Mouse (Mus musculus): ENCODE data around the gene Sox6.

Sox6 gene

DNA sequence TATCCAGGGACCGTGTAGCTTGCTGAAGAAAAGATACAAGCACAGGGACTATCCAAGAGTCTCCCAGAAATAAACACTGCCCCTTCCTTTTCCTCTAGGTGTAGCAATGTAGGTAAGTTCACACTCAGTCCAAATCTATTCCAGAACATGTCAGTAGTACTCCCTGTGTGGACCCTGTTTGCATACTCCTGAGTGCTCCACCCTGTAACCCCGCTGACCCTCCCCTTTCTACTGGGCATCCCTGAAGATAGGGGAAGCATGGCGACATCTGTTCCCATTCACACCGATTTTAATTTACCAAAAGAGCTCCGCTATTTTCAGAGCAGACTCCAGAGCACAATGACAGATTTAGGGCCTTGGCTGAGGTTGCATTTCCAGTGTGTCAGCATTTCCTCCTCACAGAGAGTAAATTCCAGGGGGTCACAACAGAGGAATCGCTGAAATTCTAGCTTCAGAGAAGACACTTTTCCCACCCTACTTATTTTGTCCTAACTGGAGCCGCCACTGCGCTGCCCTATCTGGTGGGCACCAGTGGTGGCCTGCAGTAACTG is 288.2 kb downstream of the Sox6 start:
- DNase-seq (ENCODE audit: low spot score): no peak

DNA sequence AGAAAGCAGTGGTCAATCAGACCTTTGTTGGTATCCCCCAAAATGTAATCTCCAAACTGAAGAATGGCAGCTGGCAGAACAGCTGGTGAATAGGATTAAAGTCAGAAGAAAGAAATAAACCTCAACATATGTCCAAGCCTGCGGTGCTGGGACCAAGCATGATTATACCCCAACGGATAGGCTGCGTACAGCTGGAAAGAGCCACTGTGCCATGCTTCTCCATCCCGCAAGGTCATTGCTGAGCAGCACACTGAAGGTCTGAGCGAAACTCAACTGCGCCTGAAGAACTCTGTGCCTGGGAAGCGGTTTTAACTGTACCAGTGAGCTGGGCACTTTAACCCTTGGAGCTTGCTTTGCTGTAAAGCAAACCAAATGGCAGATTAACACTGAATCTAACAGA is 291.1 kb downstream of the Sox6 start:
- DNase-seq (ENCODE audit: low spot score): no peak

DNA sequence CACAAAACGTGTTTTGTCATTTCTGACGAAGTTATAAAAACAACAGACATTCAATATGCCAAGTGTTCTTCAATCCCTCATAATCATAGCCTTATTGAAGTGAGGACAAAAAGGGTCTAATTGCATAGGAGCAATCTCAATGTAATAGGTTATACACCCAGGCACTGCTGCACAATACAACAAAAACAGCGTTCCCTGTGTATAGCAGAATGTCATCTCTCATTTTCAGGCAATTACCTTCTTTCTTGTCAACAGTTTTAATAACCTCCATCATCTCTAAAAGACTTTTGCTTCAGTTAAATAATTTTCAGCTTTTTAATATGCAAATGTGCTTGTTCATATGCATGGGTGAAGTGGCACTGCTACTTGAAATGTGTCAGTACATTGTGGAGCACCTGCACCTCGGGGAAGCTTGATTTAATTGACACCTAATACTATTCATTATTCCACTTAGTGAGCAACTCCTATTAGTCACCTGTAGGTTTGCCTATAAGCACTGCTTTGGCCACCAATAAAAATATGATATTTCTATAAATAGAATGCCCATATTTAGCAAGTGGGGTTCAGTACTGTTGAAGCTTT is 292.8 kb downstream of the Sox6 start:
- no peak for DNase-seq (ENCODE audit: low spot score)

DNA sequence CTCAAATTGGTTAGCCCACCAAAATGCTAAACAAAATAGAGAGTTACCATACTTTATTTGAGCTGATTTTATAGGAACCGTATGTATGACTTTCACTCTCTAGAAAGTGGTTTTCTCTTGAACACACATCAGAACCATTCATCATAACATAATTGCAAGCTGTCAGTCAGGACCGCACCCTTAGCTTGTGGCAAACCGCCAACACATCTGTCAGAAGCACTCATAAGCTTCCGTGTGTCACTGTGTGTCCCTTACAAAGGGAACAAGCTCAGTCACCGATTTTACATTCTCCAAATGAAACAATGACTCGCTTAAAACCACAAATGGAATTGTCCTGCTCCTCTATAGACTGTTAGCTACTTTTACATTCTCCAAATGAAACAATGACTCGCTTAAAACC is 304.5 kb downstream of the Sox6 start:
- DNase-seq (ENCODE audit: low spot score): no peak

DNA sequence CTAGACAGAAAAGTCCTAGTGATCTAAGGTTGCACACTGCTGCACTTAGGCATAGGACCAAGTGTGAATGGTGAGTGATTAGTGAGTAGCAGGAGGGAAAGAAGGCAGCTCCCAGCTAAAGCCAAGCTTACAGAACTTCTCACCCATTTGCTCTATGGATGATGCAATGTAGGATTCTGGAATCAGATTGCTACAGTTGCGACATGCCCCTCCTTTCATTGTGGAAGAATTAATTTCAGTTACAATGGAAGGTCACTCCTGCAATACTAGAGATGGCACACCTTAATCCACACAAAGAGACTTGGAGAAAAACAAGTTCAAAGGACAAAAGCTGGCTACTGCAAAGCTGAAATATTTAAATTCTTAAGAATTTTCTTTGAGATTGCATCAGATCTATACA is 305.8 kb downstream of the Sox6 start:
- DNase-seq (ENCODE audit: low spot score): no peak

DNA sequence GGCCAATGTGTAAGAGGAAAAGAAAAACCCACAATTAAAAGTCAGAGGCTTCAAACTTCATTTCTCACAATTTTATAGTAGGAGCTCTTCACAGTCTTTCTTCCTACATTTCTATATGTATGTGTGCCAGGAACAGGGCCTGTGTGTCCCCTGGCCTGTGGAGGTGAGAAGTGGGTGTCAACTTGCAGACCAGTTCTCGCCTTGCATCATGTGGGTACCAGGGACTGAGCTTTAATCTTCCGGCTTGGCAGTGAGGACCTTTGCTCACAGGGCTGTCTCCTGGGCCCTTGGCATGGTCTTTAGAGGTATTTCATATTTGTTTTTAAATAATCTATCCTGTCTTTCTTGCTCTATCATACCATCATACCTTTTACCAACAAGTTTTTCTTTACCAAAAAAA is 311.8 kb downstream of the Sox6 start:
- DNase-seq (ENCODE audit: low spot score): no peak

DNA sequence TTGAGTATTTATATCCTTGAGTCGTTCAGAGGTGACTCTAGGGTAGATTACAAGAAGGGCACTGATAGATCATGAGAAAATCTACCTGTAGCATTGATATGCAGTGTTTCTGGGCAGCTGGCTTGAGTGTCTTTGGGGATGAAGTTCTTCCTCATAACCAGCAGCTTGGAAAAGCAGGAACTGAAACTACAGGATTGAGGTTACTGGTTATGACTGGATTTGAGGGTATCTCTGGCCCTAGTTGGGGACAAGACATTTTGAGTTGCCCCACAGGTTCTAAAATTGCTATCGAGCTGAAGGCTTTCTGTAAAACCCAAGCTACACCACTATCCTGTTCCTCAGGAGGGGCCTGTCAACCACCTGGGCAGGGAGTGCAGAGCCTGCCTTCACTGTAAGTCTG is 314.2 kb downstream of the Sox6 start:
- DNase-seq (ENCODE audit: low spot score): no peak

DNA sequence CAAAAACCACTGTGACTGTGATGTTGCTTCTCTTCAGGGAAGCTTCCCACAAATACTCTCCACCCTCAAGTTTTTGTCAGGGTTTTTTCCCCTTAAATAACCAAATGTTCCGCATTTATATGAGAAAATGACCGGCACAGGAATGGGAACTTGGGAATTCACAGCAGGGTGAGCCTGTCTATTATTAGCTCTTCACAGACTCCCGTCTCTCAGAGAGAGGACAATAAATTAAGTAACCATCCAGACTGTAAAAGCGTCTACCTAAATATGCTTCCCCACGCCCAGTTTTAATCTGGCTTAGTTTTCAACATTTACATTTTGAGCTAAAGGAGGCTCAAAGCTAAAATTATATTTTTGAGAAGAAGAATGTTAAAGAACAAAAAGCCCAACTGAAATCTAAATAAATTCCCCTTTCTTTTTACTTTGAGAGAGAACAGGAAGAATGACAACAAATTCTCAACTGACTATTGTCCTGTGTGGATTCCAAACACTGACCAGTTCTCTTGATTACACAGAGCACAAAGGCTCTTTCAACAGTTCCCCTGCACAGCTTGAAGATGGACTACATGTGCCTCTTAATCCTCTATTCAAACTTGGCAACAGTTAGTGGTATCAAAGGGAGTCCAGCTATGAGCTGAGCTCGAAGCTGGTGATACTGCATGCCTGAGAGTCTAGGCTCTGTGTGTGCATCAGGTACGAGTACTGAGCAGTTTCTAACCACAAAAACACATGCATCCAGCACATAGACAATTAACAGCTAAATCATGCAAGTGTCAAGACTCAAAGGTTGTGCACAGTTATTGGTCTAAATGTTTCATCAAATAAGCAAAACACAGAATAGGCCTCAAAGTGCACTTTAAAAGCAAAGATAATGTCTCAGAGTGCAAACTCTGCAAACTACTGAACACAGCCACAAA is 316.7 kb downstream of the Sox6 start:
- no peak for DNase-seq (ENCODE audit: low spot score)

DNA sequence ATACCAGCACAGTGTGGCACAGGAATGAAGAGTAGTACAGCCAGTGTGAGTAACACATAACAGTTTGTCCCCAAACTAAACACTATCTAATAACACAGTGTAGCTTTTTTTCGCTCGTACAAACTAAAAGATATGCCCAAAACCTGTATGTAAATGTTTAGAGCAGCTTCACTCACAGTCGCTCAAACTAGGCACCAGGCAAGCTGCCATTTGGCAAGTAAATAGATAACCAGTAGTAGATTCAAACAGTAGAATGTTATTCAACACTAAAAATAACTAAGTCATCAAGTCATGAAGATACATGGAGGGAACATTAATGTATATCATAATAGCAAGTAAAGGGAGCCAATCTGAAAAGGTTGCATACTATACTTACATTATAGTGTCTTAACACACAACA is 318.8 kb downstream of the Sox6 start:
- DNase-seq (ENCODE audit: low spot score): no peak

DNA sequence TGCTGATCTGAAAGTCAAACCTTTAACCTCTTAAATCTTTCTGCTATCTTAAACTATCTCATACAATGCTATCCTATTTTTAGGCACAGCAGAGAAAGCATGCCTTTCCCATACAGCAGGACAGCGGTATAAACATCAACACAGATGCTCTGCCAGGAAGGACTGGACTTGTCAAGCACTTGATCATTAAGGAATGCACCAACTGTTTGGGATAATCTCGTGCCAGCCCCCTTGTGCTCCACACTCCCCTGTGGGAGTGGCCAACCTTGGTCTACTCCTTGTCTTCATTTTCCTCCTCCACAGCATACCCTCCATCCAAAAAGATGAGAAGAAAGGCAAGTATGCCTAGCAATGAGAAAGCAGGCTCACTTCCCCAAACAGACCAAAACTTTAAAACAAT is 332.5 kb downstream of the Sox6 start:
- no peak for DNase-seq (ENCODE audit: low spot score)

DNA sequence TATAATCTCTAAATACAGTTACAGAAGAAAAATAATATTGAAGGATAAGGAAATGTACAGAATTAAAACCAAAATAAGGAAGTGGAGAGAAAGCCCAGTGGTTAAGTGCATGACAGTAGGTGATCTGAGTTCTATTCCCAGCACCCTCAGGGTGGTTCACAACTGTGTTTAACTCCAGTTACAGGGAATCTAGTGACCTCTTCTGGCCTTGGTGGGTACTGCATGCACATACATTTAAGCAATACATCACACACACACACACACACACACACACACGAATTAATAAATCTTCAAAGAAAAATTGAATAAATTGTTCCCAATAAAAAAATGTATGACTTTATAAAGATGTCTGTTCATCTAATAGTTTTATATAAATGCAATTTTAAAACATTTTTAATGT is 340.5 kb downstream of the Sox6 start:
- no peak for DNase-seq (ENCODE audit: low spot score)

DNA sequence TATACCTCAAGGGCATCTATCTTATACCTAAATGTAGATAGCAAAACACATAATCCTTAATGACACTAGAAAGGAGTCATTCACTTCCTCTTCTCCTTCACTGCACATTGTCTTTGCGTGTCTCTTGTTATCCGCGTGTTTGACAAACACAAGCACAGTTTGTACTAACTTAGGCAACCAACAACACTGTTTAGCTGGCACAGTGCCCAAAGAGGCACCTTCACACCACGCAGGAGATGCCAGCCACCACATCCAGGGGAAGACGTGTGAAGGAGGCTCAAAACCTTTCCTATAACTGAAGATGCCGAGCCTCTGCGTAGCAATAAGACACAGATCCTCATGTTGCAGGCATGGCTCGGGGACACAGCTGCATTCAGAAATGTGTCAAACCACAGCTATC is 345.4 kb downstream of the Sox6 start:
- DNase-seq (ENCODE audit: low spot score): no peak

DNA sequence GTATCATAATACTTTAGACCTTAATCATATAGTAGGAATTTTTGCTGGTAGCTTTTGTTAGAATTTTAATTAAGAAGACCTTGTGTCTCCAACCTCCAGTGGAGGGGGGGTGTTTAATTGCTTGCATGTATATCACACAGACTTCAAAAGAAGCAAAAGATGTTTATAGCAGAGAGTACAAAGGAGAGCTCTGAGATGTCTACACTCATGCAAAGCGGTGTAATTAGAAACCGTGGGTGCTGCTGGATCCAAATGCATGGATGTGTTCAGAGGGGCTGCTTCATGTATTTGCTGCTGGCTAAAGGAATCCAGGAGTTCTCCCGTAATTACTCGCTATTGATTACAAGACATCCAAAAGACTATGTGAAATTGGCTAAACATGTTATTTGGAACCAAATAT is 347.5 kb downstream of the Sox6 start:
- DNase-seq (ENCODE audit: low spot score): no peak

DNA sequence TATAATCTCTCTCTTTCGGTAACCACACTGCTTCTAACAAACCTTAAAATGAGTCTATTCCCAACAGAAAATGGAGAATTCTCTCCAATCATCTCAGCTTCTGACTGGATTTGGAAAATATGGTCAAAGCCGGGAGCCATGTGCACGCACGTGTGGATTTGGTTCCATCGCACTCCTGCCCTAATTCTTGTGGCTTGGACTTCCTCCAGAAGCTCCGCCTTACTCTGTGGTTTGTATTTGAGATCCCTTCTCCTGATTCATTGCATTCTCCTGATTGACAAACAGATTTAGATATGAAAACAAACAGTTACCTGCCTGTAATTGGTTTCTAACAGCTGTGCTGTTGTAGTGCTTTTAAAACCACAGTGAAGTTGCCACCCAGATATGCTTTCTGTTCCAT is 351.9 kb downstream of the Sox6 start:
- DNase-seq (ENCODE audit: low spot score): no peak

DNA sequence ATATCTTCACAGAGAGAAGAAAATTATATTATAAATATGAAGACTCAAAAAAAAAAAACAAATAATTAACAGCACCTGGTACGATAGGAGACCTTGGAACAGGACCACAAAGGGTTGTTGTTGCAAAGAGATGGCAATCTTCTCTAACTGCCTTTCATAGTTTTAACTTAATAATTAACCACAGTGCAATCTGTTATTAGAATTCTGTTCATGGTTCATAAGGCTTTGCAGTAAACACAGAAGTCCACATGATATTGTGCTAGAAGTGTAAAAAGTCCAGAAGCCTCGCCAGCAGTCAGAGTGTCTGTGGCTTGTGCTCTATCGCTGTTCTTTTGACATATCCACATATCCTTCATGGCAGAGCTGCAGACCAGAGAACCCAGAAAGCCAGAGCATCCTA is 354.5 kb downstream of the Sox6 start:
- DNase-seq (ENCODE audit: low spot score): no peak

DNA sequence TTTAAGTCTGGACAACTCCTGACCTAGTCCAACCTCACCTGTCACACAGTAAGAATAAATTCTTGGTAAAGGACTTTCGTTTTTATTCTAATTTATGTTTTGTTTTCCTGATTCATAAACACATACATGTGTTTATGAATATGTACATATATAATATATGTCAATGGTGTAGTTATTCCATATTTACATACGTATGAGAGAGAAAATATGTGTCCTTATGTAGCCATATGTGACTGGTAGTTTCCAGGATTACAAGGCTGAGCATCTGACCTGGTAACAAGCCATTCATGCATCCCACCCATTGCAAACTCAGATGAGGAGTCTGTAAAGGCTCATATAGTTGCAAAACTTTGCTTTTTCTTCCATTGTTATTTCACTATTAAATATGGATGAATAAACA is 366.8 kb downstream of the Sox6 start:
- no peak for DNase-seq (ENCODE audit: low spot score)

DNA sequence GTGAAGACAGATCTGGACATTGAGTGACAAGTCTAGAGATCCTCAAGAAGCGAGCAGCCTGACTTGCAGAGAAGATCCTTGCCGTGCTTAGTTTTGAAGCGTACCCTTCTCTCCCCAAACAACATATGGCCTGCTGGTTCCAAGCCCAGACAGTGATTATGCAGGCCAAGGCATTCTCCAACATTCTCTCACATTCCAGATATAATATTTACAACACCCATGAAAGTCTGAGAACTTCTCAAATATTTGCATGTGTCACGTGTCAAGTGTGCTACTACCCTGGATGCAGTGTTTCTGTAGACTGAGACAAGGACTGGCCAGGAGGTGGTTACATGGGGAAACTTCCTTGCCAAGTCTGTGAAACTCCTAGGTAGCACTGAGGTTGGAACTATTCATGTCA is 367.3 kb downstream of the Sox6 start:
- DNase-seq (ENCODE audit: low spot score): no peak

DNA sequence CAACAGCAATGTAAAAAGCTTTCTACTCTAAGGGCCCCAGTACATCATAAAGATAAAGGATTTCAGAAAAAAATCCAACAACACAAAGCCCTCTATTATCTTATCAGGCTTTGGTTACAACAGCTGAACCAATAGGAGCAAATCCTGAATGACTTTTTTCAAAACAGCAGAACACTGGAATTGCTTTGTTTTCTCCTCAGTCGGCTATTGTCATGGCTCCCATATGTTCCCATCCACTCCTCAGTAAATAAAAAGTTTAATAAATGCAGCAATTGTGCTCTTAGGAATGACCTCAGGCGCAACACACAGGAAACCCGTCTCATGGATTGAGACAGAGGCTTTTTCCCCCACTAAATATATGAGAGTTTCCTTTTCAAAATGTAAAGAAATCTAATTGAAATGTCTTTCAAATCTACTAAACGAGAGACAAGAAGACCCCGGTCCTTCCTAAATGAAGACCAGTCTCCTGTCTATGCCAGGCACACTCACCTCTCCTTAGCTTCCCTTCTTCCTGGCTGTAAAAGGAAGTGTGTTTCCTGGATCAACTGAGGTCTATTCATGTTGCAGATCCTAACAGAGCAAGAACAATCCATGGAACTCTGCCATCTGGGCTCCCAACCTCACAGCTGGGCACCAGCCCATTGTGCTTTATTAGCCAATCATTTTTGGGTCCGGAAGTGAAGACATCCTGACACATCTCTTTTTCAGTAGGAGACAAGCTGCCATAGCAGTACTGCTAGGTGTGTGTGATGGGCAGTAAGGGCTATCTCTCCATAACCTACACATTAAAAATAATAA is 369.2 kb downstream of the Sox6 start:
- DNase-seq (ENCODE audit: low spot score): no peak

DNA sequence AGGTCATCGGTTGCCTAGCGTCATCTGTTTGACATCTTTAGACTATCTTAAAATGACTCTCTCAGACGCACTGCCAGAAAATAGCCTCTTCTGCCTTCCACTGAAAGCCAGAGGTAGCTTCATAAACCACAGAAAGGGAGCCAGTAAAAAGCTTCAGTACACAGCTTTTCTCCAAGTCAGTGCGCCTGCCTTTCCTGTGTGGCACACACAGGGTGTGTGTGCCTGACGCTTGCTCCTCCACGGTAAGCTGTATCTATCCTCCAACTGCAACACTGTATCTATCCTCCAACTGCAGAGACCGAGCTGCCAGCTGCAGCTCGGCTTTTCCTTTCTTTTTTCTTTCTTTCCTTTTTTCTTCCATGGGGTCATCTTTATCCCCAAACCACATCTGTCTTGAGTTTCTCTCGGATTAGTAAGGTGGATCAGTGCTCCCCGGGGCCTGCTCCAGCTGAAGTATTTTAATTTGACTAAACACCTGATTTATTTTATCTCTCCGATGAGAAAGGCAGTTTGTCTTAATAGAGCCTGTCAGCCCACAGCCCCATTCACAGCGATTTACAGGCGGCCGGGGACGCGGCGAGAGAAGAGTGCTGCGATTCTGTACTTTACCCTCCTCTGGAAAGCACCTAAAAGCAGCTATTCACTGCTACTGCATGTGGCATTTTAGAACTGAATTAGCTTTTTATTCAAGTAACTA is 371.8 kb downstream of the Sox6 start:
- no peak for DNase-seq (ENCODE audit: low spot score)

DNA sequence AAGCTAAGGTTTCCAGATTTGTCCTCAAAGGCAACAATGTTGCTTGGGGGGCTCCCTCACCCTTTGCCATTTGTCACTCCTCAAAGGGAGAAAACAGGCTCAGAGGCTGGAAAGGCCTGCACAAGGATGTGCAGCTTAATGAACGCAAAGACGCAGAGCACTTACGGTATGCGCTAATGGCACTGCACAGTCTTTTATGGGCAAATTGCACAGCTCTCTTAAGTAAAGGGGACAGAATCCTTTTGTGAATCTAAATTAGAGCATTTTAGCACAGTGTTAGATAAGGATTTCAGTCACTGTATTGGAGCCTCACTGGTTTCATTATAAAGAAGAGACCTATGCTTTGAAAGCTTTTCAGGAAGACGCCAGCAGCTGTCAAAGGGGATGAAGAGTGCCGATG is 375.2 kb downstream of the Sox6 start:
- DNase-seq (ENCODE audit: low spot score): no peak

DNA sequence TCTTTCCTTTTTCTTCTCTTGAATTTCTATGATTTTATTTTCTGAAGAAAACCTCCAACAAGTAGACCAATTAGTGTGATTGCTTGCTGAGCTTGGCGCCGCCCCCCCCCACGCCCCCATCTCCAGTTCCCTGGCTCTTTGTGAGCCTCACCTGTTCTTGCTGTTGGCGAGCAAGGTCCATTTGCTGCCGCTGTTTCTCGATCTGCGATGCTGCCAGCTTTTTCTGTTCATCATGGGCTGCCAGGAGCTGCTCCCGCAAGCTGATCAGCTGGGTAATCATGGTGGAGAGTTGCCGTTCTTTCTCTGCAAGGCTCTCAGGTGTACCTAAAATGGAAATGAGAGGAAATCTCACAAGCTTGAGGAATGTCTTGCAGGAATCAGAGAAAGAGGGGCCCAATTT is 376.5 kb downstream of the Sox6 start:
- no peak for DNase-seq (ENCODE audit: low spot score)

DNA sequence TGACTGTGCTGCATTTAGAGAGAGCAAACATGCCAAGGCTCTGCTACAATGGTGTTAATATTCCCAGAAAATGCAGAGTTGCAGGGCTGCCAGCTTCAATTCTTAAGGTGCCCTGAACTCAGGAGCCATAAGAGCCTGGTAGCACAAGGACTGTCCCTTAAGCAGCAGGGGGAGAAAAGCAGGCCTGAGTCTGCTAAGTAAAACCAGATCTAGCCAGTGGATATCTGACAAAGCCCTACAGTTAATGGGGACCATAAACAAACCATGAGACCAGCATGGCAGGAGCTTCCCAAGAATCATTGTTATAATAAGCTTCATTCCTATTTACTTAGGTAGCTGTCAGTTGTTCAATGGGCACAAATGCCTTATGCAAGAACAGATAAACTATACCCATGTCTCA is 391.9 kb downstream of the Sox6 start:
- no peak for DNase-seq (ENCODE audit: low spot score)
